ENCODE assay signal across 16 mouse cellular contexts in the genomic region with DNA sequence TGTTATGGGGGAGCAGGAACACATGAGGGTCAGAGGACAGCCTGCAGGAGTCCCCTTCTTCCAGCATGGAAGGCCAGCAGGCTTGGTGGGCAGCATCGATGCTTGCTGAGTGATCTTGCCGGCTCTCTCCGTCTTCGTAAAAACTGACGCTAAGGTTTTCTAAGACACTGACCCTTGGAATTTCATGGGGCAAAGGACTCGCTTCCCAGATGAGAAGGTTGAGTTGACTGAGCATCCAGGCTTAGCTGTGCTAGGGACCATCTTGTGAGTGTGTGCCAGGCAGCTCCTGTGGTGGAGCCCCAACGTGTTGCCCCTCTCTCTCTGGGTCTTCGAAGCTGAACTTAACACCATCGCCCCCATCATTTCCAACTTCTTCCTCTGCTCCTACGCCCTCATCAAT. TPM values are rescaled to one million over a fixed set of nuclear protein-coding genes. Genes with fewer than 3 reads are reported as not detected.
DNase-seq lines count a peak whose midpoint lies in the region; ATAC-seq lines count a peak whose summit lies in the region.
"Had no signal": no experiment of that assay in that cellular context is flagged by ENCODE, and none has a peak within 500 bp of the region (broad histone marks: within the 10 kb centered on the region; RNA-seq: fewer than 3 reads in every experiment).

No protein-coding gene starts in this region.

- DNase-seq in heart, adult 11 months, result peak; percentile 88
- no peak for DNase-seq in heart, adult 8-10 months (ENCODE audit: low spot score)
- peak; percentile 54 for DNase-seq in kidney, adult 9 months
- DNase-seq in kidney, postnatal 36 days, result no peak
- peak; percentile 45 for DNase-seq in midbrain, embryonic 11.5 days (ENCODE audit: low spot score, missing footprints)

- no peak overlapping the region for H3K4me2 ChIP-seq in midbrain, embryonic 11.5 days
- H3K4me2 ChIP-seq in midbrain, embryonic 16.5 days (ENCODE audit: low read length), result no peak overlapping the region
- H3K4me2 ChIP-seq: embryonic facial prominence, embryonic 12.5 days; forebrain, embryonic 13.5 days; forebrain, embryonic 15.5 days had no signal

- H3K4me3 ChIP-seq in midbrain, embryonic 11.5 days (ENCODE audit: low read depth, low read length), result no peak overlapping the region
- H3K4me3 ChIP-seq in midbrain, embryonic 16.5 days (ENCODE audit: low read depth, low read length), result no peak overlapping the region
- H3K4me3 ChIP-seq: embryonic facial prominence, embryonic 10.5 days; embryonic facial prominence, embryonic 12.5 days; forebrain, embryonic 13.5 days; forebrain, embryonic 15.5 days had no signal

- H3K4me1 ChIP-seq in midbrain, embryonic 11.5 days (ENCODE audit: control insufficient read depth, insufficient read depth, low read length), result no peaks in the 10 kb centered on the region
- no peaks in the 10 kb centered on the region for H3K4me1 ChIP-seq in midbrain, embryonic 16.5 days (ENCODE audit: control insufficient read depth, insufficient read depth, low read length)
- H3K4me1 ChIP-seq: embryonic facial prominence, embryonic 10.5 days; embryonic facial prominence, embryonic 12.5 days; forebrain, embryonic 13.5 days; forebrain, embryonic 15.5 days had no signal

- no peak overlapping the region for H3K9ac ChIP-seq in midbrain, embryonic 11.5 days (ENCODE audit: low read length)
- H3K9ac ChIP-seq in midbrain, embryonic 16.5 days (ENCODE audit: low read depth, low read length), result no peak overlapping the region
- H3K9ac ChIP-seq: embryonic facial prominence, embryonic 12.5 days; forebrain, embryonic 13.5 days; forebrain, embryonic 15.5 days had no signal

- ATAC-seq in midbrain, embryonic 11.5 days (ENCODE audit: low FRiP score), result no peak
- no peak for ATAC-seq in midbrain, embryonic 16.5 days
- ATAC-seq: forebrain, embryonic 13.5 days; Patski had no signal

- H3K36me3 ChIP-seq in midbrain, embryonic 11.5 days (ENCODE audit: control insufficient read depth, insufficient read depth, low read length), result no peaks in the 10 kb centered on the region
- H3K36me3 ChIP-seq in midbrain, embryonic 16.5 days (ENCODE audit: control insufficient read depth, insufficient read depth, low read length), result no peaks in the 10 kb centered on the region
- H3K36me3 ChIP-seq: embryonic facial prominence, embryonic 10.5 days; embryonic facial prominence, embryonic 12.5 days; forebrain, embryonic 15.5 days; G1E had no signal

- no peaks in the 10 kb centered on the region for H3K27me3 ChIP-seq in midbrain, embryonic 11.5 days (ENCODE audit: control insufficient read depth, insufficient read depth, low read length)
- H3K27me3 ChIP-seq in midbrain, embryonic 16.5 days (ENCODE audit: control insufficient read depth, insufficient read depth, low read depth, low read length), result no peaks in the 10 kb centered on the region
- H3K27me3 ChIP-seq: CH12.LX; embryonic facial prominence, embryonic 12.5 days; forebrain, embryonic 13.5 days; forebrain, embryonic 15.5 days; Patski had no signal

- 90% methylated on average over 10 of the region's 10 CpGs for WGBS in midbrain, embryonic 11.5 days
- 90% methylated on average over 10 of the region's 10 CpGs for WGBS in midbrain, embryonic 16.5 days

- no peak overlapping the region for H3K27ac ChIP-seq in midbrain, embryonic 11.5 days (ENCODE audit: low read depth, low read length)
- H3K27ac ChIP-seq in midbrain, embryonic 16.5 days (ENCODE audit: low read length), result no peak overlapping the region
- H3K27ac ChIP-seq: embryonic facial prominence, embryonic 10.5 days; embryonic facial prominence, embryonic 12.5 days; forebrain, embryonic 13.5 days; forebrain, embryonic 15.5 days had no signal

- H3K9me3 ChIP-seq in midbrain, embryonic 11.5 days (ENCODE audit: control insufficient read depth, low read length), result no peaks in the 10 kb centered on the region
- H3K9me3 ChIP-seq in midbrain, embryonic 16.5 days (replicated peaks; ENCODE audit: control insufficient read depth, low read length, poor library complexity, severe bottlenecking), result no peaks in the 10 kb centered on the region
- H3K9me3 ChIP-seq: embryonic facial prominence, embryonic 10.5 days; embryonic facial prominence, embryonic 12.5 days; forebrain, embryonic 13.5 days; forebrain, embryonic 15.5 days; G1E had no signal

RNA-seq across cellular contexts. Expression of a gene that starts 13.7 kb away (rescaled TPM):
- total RNA-seq in heart, adult 8-10 months (2022), result under 1 TPM in 3 of 4 experiments, not detected in 1; 0.09 to 0.47 (median 0.11) TPM
- not detected in 2 replicates for polyA plus RNA-seq in midbrain, embryonic 11.5 days (2014; fragmentation: Nextera tagmentation; extraction: Ambion mirVana)
- 0.09 TPM in 1 of 2 replicates, not detected in the other for polyA plus RNA-seq in midbrain, embryonic 16.5 days (2015; fragmentation: Nextera tagmentation; extraction: Ambion mirVana)
- total RNA-seq: adrenal gland, postnatal 36 days had no signal
- polyA plus RNA-seq: activated CD4-positive, CD25-positive, alpha-beta regulatory T cell, adult 4 months; embryonic facial prominence, embryonic 10.5 days; forebrain, embryonic 11.5 days; forebrain, embryonic 13.5 days; forebrain, embryonic 15.5 days; G1E had no signal

RNA-seq across cellular contexts. Expression of a gene that starts 43.5 kb away (rescaled TPM):
- total RNA-seq in heart, adult 8-10 months (2022), result 100 to 1,000 TPM; 233 to 419 (median 274) TPM
- polyA plus RNA-seq in midbrain, embryonic 11.5 days (2014; fragmentation: Nextera tagmentation; extraction: Ambion mirVana), result 56.8 and 60.4 TPM in 2 replicates
- polyA plus RNA-seq in midbrain, embryonic 16.5 days (2015; fragmentation: Nextera tagmentation; extraction: Ambion mirVana), result 72.3 and 82.7 TPM in 2 replicates

Comparison
In these comparisons a context has a peak if more than half of its experiments do, and no peak if none do; other contexts are left out.
1. DNase-seq: peak in heart, adult 11 months (single experiment), kidney, adult 9 months (single experiment) and midbrain, embryonic 11.5 days (single experiment); none in heart, adult 8-10 months (single experiment) and kidney, postnatal 36 days (0 of 2).